Mouse (Mus musculus) Patski (cell line): Measurements from ENCODE around the gene Abce1. TPM values are rescaled to one million over a fixed set of nuclear protein-coding genes. Genes with fewer than 3 reads are reported as not detected.
A peak's percentile ranks its signal among the peaks of the same experiment; 100 is the strongest.

Source experiments
- ATAC-seq: fragments of 100-300 bp; one replicate; pipeline ENCODE4 v1.8.0; 2021
- CTCF ChIA-PET: fragments of 350-600 bp; sonication (Branson Sonifier 250); formaldehyde crosslinking; loops from one replicate; lab custom pipeline; 2022; ENCODE audit warnings: inconsistent platforms; lab: Charles Lee
- POLR2A ChIA-PET: fragments of 350-600 bp; sonication (Branson Sonifier 250); formaldehyde crosslinking; loops from one replicate; lab custom pipeline; 2022; ENCODE audit warnings: antibody characterized with exemption, inconsistent platforms; lab: Charles Lee
- DNase-seq: peaks from one replicate; pipeline ENCODE4 v3.0.0-alpha.2; 2011; ENCODE audit warnings: low read depth, low spot score
- H3K27me3 ChIP-seq: fragments of 371-371 bp; one replicate; pipeline ENCODE4 v1.5.1; 2021
- CTCF ChIP-seq: fragments of 100-300 bp; IDR thresholded peaks from one replicate; pipeline ENCODE4 v1.5.1; 2021
- in situ Hi-C: fragments of 300-500 bp; cut with MboI; formaldehyde crosslinking; loops from 3 replicates; pipeline ENCODE4 v1.11.1; 2018; ENCODE audit warnings: low pct_unique_long_range_greater_than_20kb, mixed read lengths
- polyA plus RNA-seq: library from polyadenylated mRNA; unstranded; gene quantifications from one replicate; pipeline ENCODE4 v1.2.3, GENCODE M21; 2021

Gene Abce1
- polyA plus RNA-seq, 1 experiment from 2014 or later, result 99.0 TPM

- ChIA-PET POLR2A (no interaction called here), CTCF (interaction anchor here (1.3 to 3.0 kb wide), 3 partner anchors 8 to 21 kb away, joined by 5 to 12 read pairs (median 11); no protein-coding TSS in a partner anchor)
- ATAC-seq (no peak), DNase-seq (no peak)
- H3K27me3 ChIP-seq, result no peaks in the 10 kb centered on the region
- no peak for TF ChIP-seq CTCF
- in situ Hi-C loops, result no loop called here
Observed at GRCm38 (mm10) chr8:79649569-79649968, 62.0 kb downstream of the Abce1 start.

- no peak for TF ChIP-seq CTCF
- CTCF ChIA-PET, result interaction anchor here (1.8 to 2.3 kb wide), 3 partner anchors 10 to 58 kb away, joined by 4 to 12 read pairs (median 5); no protein-coding TSS in a partner anchor
- no peaks in the 10 kb centered on the region for H3K27me3 ChIP-seq
- DNase-seq (no peak), ATAC-seq (no peak)
- in situ Hi-C loops, result no loop called here
- POLR2A ChIA-PET, result interaction anchor here (0.6 to 1.1 kb wide), 4 partner anchors 10 to 345 kb away, joined by 3 to 7 read pairs (median 4); no protein-coding TSS in a partner anchor
Observed at GRCm38 (mm10) chr8:79641119-79641518, 70.4 kb downstream of the Abce1 start.

- in situ Hi-C loops, result no loop called here
- ChIA-PET CTCF (no interaction called here), POLR2A (no interaction called here)
- ATAC-seq, result peak; percentile 44
- no peak for DNase-seq
- no peaks in the 10 kb centered on the region for H3K27me3 ChIP-seq
- TF ChIP-seq CTCF, result no peak
Observed at GRCm38 (mm10) chr8:79639586-79640451, 71.7 kb downstream of the Abce1 start, which contains the start of gene Otud4. Gene Otud4, plus strand, starts transcription at chr8:79639618.

GRCm38 (mm10) chr8:79638707-79639549 lies 72.6 kb downstream of the Abce1 start:
- no peak for TF ChIP-seq CTCF
- ATAC-seq (peak; percentile 98), DNase-seq (peak; percentile 92)
- H3K27me3 ChIP-seq, result no peaks in the 10 kb centered on the region
- in situ Hi-C loops, result no loop called here
- ChIA-PET POLR2A (interaction anchor here (0.7 to 1.0 kb wide), 2 partner anchors 26 to 341 kb away, joined by 3 to 11 read pairs; no protein-coding TSS in a partner anchor), CTCF (interaction anchor here (1.1 to 1.6 kb wide), 3 partner anchors 12 to 31 kb away, joined by 3 to 5 read pairs (median 4); no protein-coding TSS in a partner anchor)

- POLR2A ChIA-PET, result interaction anchor here (0.7 to 1.0 kb wide), 2 partner anchors 26 to 340 kb away, joined by 3 to 11 read pairs; no protein-coding TSS in a partner anchor
- H3K27me3 ChIP-seq, result no peaks in the 10 kb centered on the region
- no peak for TF ChIP-seq CTCF
- ATAC-seq (no peak), DNase-seq (no peak)
- in situ Hi-C loops, result no loop called here
- CTCF ChIA-PET, result interaction anchor here (1.1 to 1.6 kb wide), 3 partner anchors 11 to 30 kb away, joined by 3 to 5 read pairs (median 4); no protein-coding TSS in a partner anchor
Observed at GRCm38 (mm10) chr8:79638001-79638706, 73.4 kb downstream of the Abce1 start.

GRCm38 (mm10) chr8:79637237-79637636 lies 74.3 kb downstream of the Abce1 start:
- TF ChIP-seq CTCF, result no peak
- in situ Hi-C loops, result no loop called here

GRCm38 (mm10) chr8:79636151-79636550 lies 75.4 kb downstream of the Abce1 start:
- CTCF ChIA-PET, result no interaction called here
- H3K27me3 ChIP-seq, result no peaks in the 10 kb centered on the region
- POLR2A ChIA-PET, result no interaction called here
- no peak for TF ChIP-seq CTCF
- in situ Hi-C loops, result no loop called here
- ATAC-seq (no peak), DNase-seq (no peak)

More at GRCm38 (mm10) chr8:79637237-79637636, 74.3 kb downstream of the Abce1 start:
- no peak for ATAC-seq
- no peaks in the 10 kb centered on the region for H3K27me3 ChIP-seq
- CTCF ChIA-PET, result interaction anchor here (1.3 to 1.6 kb wide), 2 partner anchors 12 to 29 kb away, joined by 3 to 5 read pairs; no protein-coding TSS in a partner anchor
- POLR2A ChIA-PET, result no interaction called here
- DNase-seq, result no peak

GRCm38 (mm10) chr8:79635491-79635890 lies 76.0 kb downstream of the Abce1 start:
- ATAC-seq (no peak), DNase-seq (no peak)
- POLR2A ChIA-PET, result no interaction called here
- H3K27me3 ChIP-seq, result no peaks in the 10 kb centered on the region
- CTCF ChIA-PET, result no interaction called here
- in situ Hi-C loops, result no loop called here
- no peak for TF ChIP-seq CTCF

Other genes with a start within 250 kb of the Abce1 start
- gene Otud4, start 72.1 kb downstream of the Abce1 start, polyA plus RNA-seq, result 32.6 TPM
- 15.5 TPM for gene Anapc10, start 80 bp upstream of the Abce1 start, polyA plus RNA-seq